8 mouse cellular contexts compared by ENCODE assay signal in genomic region chr8:72220758-72221157, GRCm38 (mm10). TPM values are rescaled to one million over a fixed set of nuclear protein-coding genes. Genes with fewer than 3 reads are reported as not detected.
A peak's percentile ranks its signal among the peaks of the same experiment; 100 is the strongest.
DNase-seq lines count a peak whose midpoint lies in the region; ATAC-seq and TF ChIP-seq lines count a peak whose summit lies in the region.
"Had no signal": no experiment of that assay in that cellular context is flagged by ENCODE, and none has a peak within 500 bp of the region (broad histone marks: within the 10 kb centered on the region; RNA-seq: fewer than 3 reads in every experiment).

No protein-coding gene starts in this region.

- WGBS in forebrain, embryonic 12.5 days, result 85% methylated on average over 4 of the region's 4 CpGs
- WGBS in liver, adult 2 months, result 49% methylated on average over 4 of the region's 4 CpGs

- 0 out of 2 replicates have a peak, but pooled peaks cover 1% of the 10 kb centered on the region for H3K36me3 ChIP-seq in testis, adult 2 months (ENCODE audit: control insufficient read depth, insufficient read depth, low read length)
- peaks cover 34% of the 10 kb centered on the region for H3K36me3 ChIP-seq in forebrain, embryonic 12.5 days (replicated peaks)
- peaks cover 4% of the 10 kb centered on the region; the same call in 1 of the 2 replicates for H3K36me3 ChIP-seq in liver, adult 2 months (ENCODE audit: control insufficient read depth, insufficient read depth, low read length)

- no peak for TF ChIP-seq POLR2A in testis, adult 2 months (IDR thresholded peaks at IDR 0.05; ENCODE audit: control insufficient read depth, low read depth, low read length)
- no peak for TF ChIP-seq POLR2A in liver, adult 2 months (IDR thresholded peaks at IDR 0.05; ENCODE audit: extremely low read depth, insufficient read depth, low read length)

- H3K4me1 ChIP-seq in testis, adult 2 months (ENCODE audit: control insufficient read depth, insufficient read depth, low read length), result no peaks in the 10 kb centered on the region; the same call in 1 of the 2 replicates
- H3K4me1 ChIP-seq in forebrain, embryonic 12.5 days, result peaks cover 18% of the 10 kb centered on the region
- peaks cover 8% of the 10 kb centered on the region for H3K4me1 ChIP-seq in liver, adult 2 months (ENCODE audit: control insufficient read depth, insufficient read depth, low read length)

- no peak overlapping the region for H3K9ac ChIP-seq in forebrain, embryonic 12.5 days
- H3K9ac ChIP-seq in liver, adult 2 months (ENCODE audit: low read depth, low read length), result peak overlapping the region; percentile 15

- H3K27me3 ChIP-seq in testis, adult 2 months (ENCODE audit: control insufficient read depth, insufficient read depth, low read length), result no peaks in the 10 kb centered on the region
- H3K27me3 ChIP-seq in forebrain, embryonic 12.5 days, result peaks cover 13% of the 10 kb centered on the region; the same call in 1 of the 2 replicates
- H3K27me3 ChIP-seq in liver, adult 2 months (ENCODE audit: control insufficient read depth, insufficient read depth, low read length), result no peaks in the 10 kb centered on the region

- H3K9me3 ChIP-seq in forebrain, embryonic 12.5 days, result no peaks in the 10 kb centered on the region

- peak overlapping the region; percentile 87 for H3K4me2 ChIP-seq in forebrain, embryonic 12.5 days

- H3K4me3 ChIP-seq in testis, adult 2 months (ENCODE audit: control insufficient read depth, low read depth, low read length), result peak overlapping the region; percentile 97; the same call in 1 of the 2 replicates
- peak overlapping the region; percentile 83 for H3K4me3 ChIP-seq in forebrain, embryonic 12.5 days (replicated peaks)
- H3K4me3 ChIP-seq in liver, adult 2 months (ENCODE audit: insufficient read depth, low read depth, low read length), result no peak overlapping the region

- no peak for ATAC-seq in forebrain, embryonic 12.5 days (ENCODE audit: low FRiP score)
- ATAC-seq in megakaryocyte-erythroid progenitor cell, adult 5-6 weeks (replicated peaks; ENCODE audit: low FRiP score, low TSS enrichment, poor library complexity, severe bottlenecking), result no peak

- DNase-seq in testis, postnatal 14 days (ENCODE audit: low spot score), result no peak
- DNase-seq in liver, adult 2 months (ENCODE audit: extremely low read depth, low read depth, low spot score), result peak; percentile 43
- no peak for DNase-seq in cerebellum, adult 11 months
- DNase-seq in layer of hippocampus, postnatal 14 days (ENCODE audit: low spot score in 2 of 2), result no peak
- DNase-seq: lung, postnatal 14 days had no signal

- no peak overlapping the region for H3K27ac ChIP-seq in testis, adult 2 months (ENCODE audit: control insufficient read depth, insufficient read depth, low read depth, low read length)
- H3K27ac ChIP-seq in forebrain, embryonic 12.5 days, result no peak overlapping the region
- H3K27ac ChIP-seq in liver, adult 2 months (replicated peaks; ENCODE audit: insufficient read depth, low read depth, low read length), result no peak overlapping the region; the same call in 1 of the 2 replicates

- no peak for TF ChIP-seq CTCF in testis, adult 2 months (IDR thresholded peaks at IDR 0.05; ENCODE audit: control insufficient read depth, insufficient read depth, insufficient replicate concordance, low read depth, low read length)
- TF ChIP-seq CTCF in liver, adult 2 months (IDR thresholded peaks at IDR 0.05; ENCODE audit: low read depth, low read length), result no peak; the same call in 1 of the 2 replicates

- no peaks in the 10 kb centered on the region for H3K79me2 ChIP-seq in liver, adult 2 months (ENCODE audit: control insufficient read depth, insufficient read depth, low read length)

RNA-seq across cellular contexts. Expression of gene Fam32a, which starts 1.2 kb away (rescaled TPM):
- polyA plus RNA-seq in testis, adult 2 months (2012; rRNA removed), result 14.5 and 15.4 TPM in 2 replicates
- polyA plus RNA-seq in forebrain, embryonic 12.5 days (2016; fragmentation: Nextera tagmentation; extraction: Ambion mirVana), result 78.2 and 87.0 TPM in 2 replicates
- total RNA-seq in liver, adult 2 months (2014; rRNA removed), result 28.6 and 29.5 TPM in 2 replicates
- polyA plus RNA-seq in liver, adult 2 months (2012; rRNA removed), result 18.8 and 28.4 TPM in 2 replicates
- total RNA-seq in megakaryocyte-erythroid progenitor cell, adult 5-6 weeks (2014; fragmentation: Nextera tagmentation), result 42.0 and 49.1 TPM in 2 replicates
- 47.2 and 58.1 TPM in 2 replicates for total RNA-seq in megakaryocyte-erythroid progenitor cell, adult 5-6 weeks (2017)
- total RNA-seq in layer of hippocampus, postnatal 14 days (2021), result 10 to 100 TPM; 52.2 to 56.5 TPM

RNA-seq across cellular contexts. Expression of gene Gm11034, which starts 7.3 kb away (rescaled TPM):
- not detected in 2 replicates for polyA plus RNA-seq in testis, adult 2 months (2012; rRNA removed)
- polyA plus RNA-seq in forebrain, embryonic 12.5 days (2016; fragmentation: Nextera tagmentation; extraction: Ambion mirVana), result not detected in 2 replicates
- total RNA-seq in liver, adult 2 months (2014; rRNA removed), result not detected in 2 replicates
- not detected in 2 replicates for polyA plus RNA-seq in liver, adult 2 months (2012; rRNA removed)
- not detected in 2 replicates for total RNA-seq in megakaryocyte-erythroid progenitor cell, adult 5-6 weeks (2014; fragmentation: Nextera tagmentation)
- total RNA-seq in megakaryocyte-erythroid progenitor cell, adult 5-6 weeks (2017), result not detected in 2 replicates
- not detected for total RNA-seq in layer of hippocampus, postnatal 14 days (2021)

RNA-seq across cellular contexts. Expression of gene Cib3, which starts 8.1 kb away (rescaled TPM):
- polyA plus RNA-seq in testis, adult 2 months (2012; rRNA removed), result 0.05 and 0.48 TPM in 2 replicates
- polyA plus RNA-seq in forebrain, embryonic 12.5 days (2016; fragmentation: Nextera tagmentation; extraction: Ambion mirVana), result not detected in 2 replicates
- 1.1 and 2.6 TPM in 2 replicates for total RNA-seq in liver, adult 2 months (2014; rRNA removed)
- polyA plus RNA-seq in liver, adult 2 months (2012; rRNA removed), result 0.60 and 1.5 TPM in 2 replicates
- not detected in 2 replicates for total RNA-seq in megakaryocyte-erythroid progenitor cell, adult 5-6 weeks (2014; fragmentation: Nextera tagmentation)
- not detected in 2 replicates for total RNA-seq in megakaryocyte-erythroid progenitor cell, adult 5-6 weeks (2017)
- total RNA-seq in layer of hippocampus, postnatal 14 days (2021), result not detected

RNA-seq across cellular contexts. Expression of gene Ap1m1, which starts 19.1 kb away (rescaled TPM):
- 405 and 422 TPM in 2 replicates for polyA plus RNA-seq in testis, adult 2 months (2012; rRNA removed)
- polyA plus RNA-seq in forebrain, embryonic 12.5 days (2016; fragmentation: Nextera tagmentation; extraction: Ambion mirVana), result 193 and 196 TPM in 2 replicates
- total RNA-seq in liver, adult 2 months (2014; rRNA removed), result 7.9 and 14.9 TPM in 2 replicates
- 38.9 and 39.4 TPM in 2 replicates for polyA plus RNA-seq in liver, adult 2 months (2012; rRNA removed)
- total RNA-seq in megakaryocyte-erythroid progenitor cell, adult 5-6 weeks (2014; fragmentation: Nextera tagmentation), result 110 and 155 TPM in 2 replicates
- 63.6 and 64.8 TPM in 2 replicates for total RNA-seq in megakaryocyte-erythroid progenitor cell, adult 5-6 weeks (2017)
- total RNA-seq in layer of hippocampus, postnatal 14 days (2021), result 100 to 1,000 TPM in 1 of 2 experiments, 10 to 100 TPM in 1; 98.9 to 106 TPM

RNA-seq across cellular contexts. Expression of gene Hsh2d, which starts 31.3 kb away (rescaled TPM):
- polyA plus RNA-seq in testis, adult 2 months (2012; rRNA removed), result 0.31 and 0.65 TPM in 2 replicates
- polyA plus RNA-seq in forebrain, embryonic 12.5 days (2016; fragmentation: Nextera tagmentation; extraction: Ambion mirVana), result not detected in 2 replicates
- total RNA-seq in liver, adult 2 months (2014; rRNA removed), result 0.07 and 0.18 TPM in 2 replicates
- 0.07 and 0.11 TPM in 2 replicates for polyA plus RNA-seq in liver, adult 2 months (2012; rRNA removed)
- 15.0 and 18.8 TPM in 2 replicates for total RNA-seq in megakaryocyte-erythroid progenitor cell, adult 5-6 weeks (2014; fragmentation: Nextera tagmentation)
- 0.89 and 4.6 TPM in 2 replicates for total RNA-seq in megakaryocyte-erythroid progenitor cell, adult 5-6 weeks (2017)
- not detected for total RNA-seq in layer of hippocampus, postnatal 14 days (2021)
